Mouse (Mus musculus): Measurements from ENCODE around the gene Cys1.
A peak's percentile ranks its signal among the peaks of the same experiment; 100 is the strongest.
"Not testable (repeated sequence)": the region's sequence is repeated elsewhere in the genome, so short reads cannot be mapped to it uniquely, and the experiment has no call there.

Gene Cys1

GRCm38 (mm10) chr12:24681286-24682023 is at the start of gene Cys1:
Gene Cys1 (minus strand): TSS chr12:24681813.
- DNase-seq (ENCODE audit: low spot score), result no peak

- DNase-seq (ENCODE audit: low spot score), result peak; percentile 72
Observed at GRCm38 (mm10) chr12:24724369-24724768, 42.8 kb upstream of the Cys1 start.

GRCm38 (mm10) chr12:24723859-24724258 is 42.2 kb upstream of the Cys1 start:
- no peak for DNase-seq (ENCODE audit: low spot score)

GRCm38 (mm10) chr12:24723434-24723833 is 41.8 kb upstream of the Cys1 start:
- no peak for DNase-seq (ENCODE audit: low spot score)

- peak; percentile 70 for DNase-seq (ENCODE audit: low spot score)
Observed at GRCm38 (mm10) chr12:24716721-24717301, 35.2 kb upstream of the Cys1 start.

GRCm38 (mm10) chr12:24715268-24715896 is 33.8 kb upstream of the Cys1 start:
- no peak for DNase-seq (ENCODE audit: low spot score)

- DNase-seq (ENCODE audit: low spot score), result no peak
Observed at GRCm38 (mm10) chr12:24714579-24715255, 33.1 kb upstream of the Cys1 start.

- DNase-seq (ENCODE audit: low spot score), result no peak
Observed at GRCm38 (mm10) chr12:24712396-24712795, 30.8 kb upstream of the Cys1 start.

GRCm38 (mm10) chr12:24710672-24711071 is 29.1 kb upstream of the Cys1 start:
- peak; percentile 62 for DNase-seq (ENCODE audit: low spot score)

- DNase-seq (ENCODE audit: low spot score), result peak; percentile 89
Observed at GRCm38 (mm10) chr12:24709831-24710508, 28.4 kb upstream of the Cys1 start.

- peak; percentile 30 for DNase-seq (ENCODE audit: low spot score)
Observed at GRCm38 (mm10) chr12:24709409-24709808, 27.8 kb upstream of the Cys1 start.

- no peak for DNase-seq (ENCODE audit: low spot score)
Observed at GRCm38 (mm10) chr12:24708824-24709218, 27.2 kb upstream of the Cys1 start.

GRCm38 (mm10) chr12:24707954-24708823 is 26.6 kb upstream of the Cys1 start, which contains the start of gene Rrm2:
Gene Rrm2 (plus strand): TSS chr12:24708241.
- DNase-seq (ENCODE audit: low spot score), result peak; percentile 98

GRCm38 (mm10) chr12:24707480-24707802 is 25.8 kb upstream of the Cys1 start:
- DNase-seq (ENCODE audit: low spot score), result peak; percentile 64

- peak; percentile 85 for DNase-seq (ENCODE audit: low spot score)
Observed at GRCm38 (mm10) chr12:24706764-24707479, 25.3 kb upstream of the Cys1 start.

- no peak for DNase-seq (ENCODE audit: low spot score)
Observed at GRCm38 (mm10) chr12:24705502-24706263, 24.1 kb upstream of the Cys1 start.

GRCm38 (mm10) chr12:24703013-24703412 is 21.4 kb upstream of the Cys1 start:
- no peak for DNase-seq (ENCODE audit: low spot score)

- DNase-seq (ENCODE audit: low spot score), result not testable (repeated sequence)
Observed at GRCm38 (mm10) chr12:24701621-24702020, 20.0 kb upstream of the Cys1 start.

GRCm38 (mm10) chr12:24699578-24699977 is 18.0 kb upstream of the Cys1 start:
- DNase-seq (ENCODE audit: low spot score), result no peak

- DNase-seq (ENCODE audit: low spot score), result no peak
Observed at GRCm38 (mm10) chr12:24698514-24698913, 16.9 kb upstream of the Cys1 start.
